Mouse (Mus musculus): ENCODE measurements around the gene 3110040M04Rik.
"Not testable (repeated sequence)": the region's sequence is repeated elsewhere in the genome, so short reads cannot be mapped to it uniquely, and the experiment has no call there.

Gene 3110040M04Rik

GRCm38 (mm10) chr1:151203818-151204217 is at the start of gene 3110040M04Rik:
Gene 3110040M04Rik, plus strand, starts transcription at chr1:151204121.
- DNase-seq (ENCODE audit: low spot score in 2 of 2), result not testable (repeated sequence)

DNA sequence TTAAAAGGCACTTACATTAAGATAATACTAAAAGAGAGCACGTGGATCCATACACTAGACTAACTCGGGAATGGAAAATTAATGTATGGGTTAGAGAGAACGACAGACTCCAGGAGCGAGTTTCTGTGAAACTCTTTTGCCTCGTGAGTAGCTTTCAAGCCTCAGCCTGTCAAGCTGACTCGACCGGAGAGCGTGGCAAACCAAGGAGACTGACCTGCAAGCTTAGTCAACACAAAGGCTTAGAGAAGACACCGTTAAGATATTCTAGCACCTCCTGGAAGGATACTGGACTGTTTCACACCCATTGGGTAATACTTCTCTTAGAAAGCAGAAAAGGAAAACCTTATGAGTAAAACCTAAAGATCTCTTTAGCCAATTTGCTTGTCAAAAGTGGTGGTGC is 49.8 kb upstream of the 3110040M04Rik start:
- not testable (repeated sequence) for DNase-seq (ENCODE audit: low spot score in 2 of 2)

GRCm38 (mm10) chr1:151156129-151156528 is 47.8 kb upstream of the 3110040M04Rik start:
- no peak for DNase-seq (ENCODE audit: low spot score in 2 of 2)

- DNase-seq (ENCODE audit: low spot score in 2 of 2), result no peak
Measured at GRCm38 (mm10) chr1:151156777-151157632, 46.9 kb upstream of the 3110040M04Rik start.

DNA sequence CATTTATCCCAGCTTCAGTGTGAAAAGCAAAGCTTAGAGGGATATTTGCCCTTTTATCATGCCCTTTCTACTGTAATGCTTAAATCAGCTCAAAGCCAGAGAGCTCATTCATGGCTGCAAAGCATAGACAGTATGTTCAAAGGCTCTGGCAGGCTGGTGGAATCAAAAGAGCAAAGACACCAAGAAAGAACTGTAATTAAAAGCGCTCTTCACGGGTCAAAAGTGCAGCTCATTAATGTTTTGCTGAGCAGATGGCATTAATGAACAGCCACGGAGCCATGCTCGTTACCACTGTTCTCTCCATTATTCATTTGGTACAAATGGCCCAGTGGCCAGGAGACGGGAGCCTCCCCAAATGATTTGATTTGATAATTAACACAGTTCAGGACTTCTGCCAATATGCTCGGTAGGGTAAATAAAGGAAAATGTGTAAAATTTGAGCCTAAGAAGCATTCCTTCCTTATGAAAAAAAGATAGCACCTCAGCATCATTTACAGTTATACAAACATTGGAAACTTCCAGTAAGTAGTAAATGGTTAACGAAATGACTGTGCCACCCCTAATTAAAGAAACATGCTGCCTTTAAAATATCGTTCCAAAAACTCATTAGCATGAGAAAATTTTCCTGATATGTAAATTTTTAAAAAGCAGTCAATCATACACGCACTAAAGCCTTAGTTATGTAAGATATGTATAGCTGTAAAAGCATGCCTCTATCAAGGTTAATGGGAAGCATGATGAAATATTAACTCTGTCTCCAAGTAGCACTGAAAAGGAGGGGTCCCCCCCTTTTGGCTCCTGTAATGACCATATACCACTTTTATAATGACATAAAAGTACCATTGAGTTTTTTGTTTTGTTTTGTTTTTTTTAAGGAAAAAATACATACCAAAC is 45.7 kb upstream of the 3110040M04Rik start:
- DNase-seq (ENCODE audit: low spot score in 2 of 2), result no peak

- DNase-seq (ENCODE audit: low spot score in 2 of 2), result no peak
Measured at GRCm38 (mm10) chr1:151158857-151159510, 44.9 kb upstream of the 3110040M04Rik start.

DNA sequence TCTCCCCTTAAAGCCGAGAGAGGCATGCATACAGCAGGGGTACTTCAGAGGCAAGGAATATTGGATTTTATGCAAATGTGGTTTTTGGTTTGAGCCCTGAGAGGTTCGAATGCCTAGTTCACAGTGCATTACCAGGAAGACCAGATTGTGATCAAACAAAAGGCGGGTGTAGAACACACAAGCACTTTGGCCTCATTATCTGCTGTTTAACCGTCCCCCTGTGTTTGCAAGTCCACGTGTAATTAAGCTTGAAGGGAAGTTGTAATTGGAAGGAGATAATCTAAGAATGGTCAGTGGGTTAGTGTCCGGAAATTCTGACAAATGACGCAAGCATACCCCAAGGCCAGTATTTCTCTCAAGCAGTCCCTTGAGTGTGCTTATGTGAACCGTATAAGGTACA is 37.9 kb upstream of the 3110040M04Rik start:
- no peak for DNase-seq (ENCODE audit: low spot score in 2 of 2)

GRCm38 (mm10) chr1:151167297-151168047 is 36.4 kb upstream of the 3110040M04Rik start:
- no peak for DNase-seq (ENCODE audit: low spot score in 2 of 2)

GRCm38 (mm10) chr1:151168637-151169036 is 35.3 kb upstream of the 3110040M04Rik start:
- DNase-seq (ENCODE audit: low spot score in 2 of 2), result no peak

GRCm38 (mm10) chr1:151171572-151172461 is 32.1 kb upstream of the 3110040M04Rik start:
- no peak for DNase-seq (ENCODE audit: low spot score in 2 of 2)

- DNase-seq (ENCODE audit: low spot score in 2 of 2), result no peak
Measured at GRCm38 (mm10) chr1:151177030-151177936, 26.6 kb upstream of the 3110040M04Rik start.

DNA sequence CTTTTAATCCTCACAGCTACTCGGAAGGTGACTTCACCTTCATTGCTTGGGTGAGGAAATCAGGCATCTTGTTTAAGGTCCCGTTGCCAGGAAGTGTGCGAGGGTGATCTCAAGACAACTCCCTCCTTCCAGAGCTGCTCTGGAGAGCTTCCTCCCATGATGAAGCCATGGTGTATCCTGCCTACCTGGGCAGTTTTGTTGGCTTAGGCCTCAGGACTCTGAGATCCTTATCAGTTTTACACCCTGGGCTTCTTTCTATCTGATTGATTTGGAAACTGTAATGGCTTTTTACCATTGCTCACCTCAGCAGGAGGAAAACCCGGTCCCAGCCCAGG is 26.0 kb upstream of the 3110040M04Rik start:
- DNase-seq (ENCODE audit: low spot score in 2 of 2), result no peak

GRCm38 (mm10) chr1:151178505-151179083 is 25.3 kb upstream of the 3110040M04Rik start:
- no peak for DNase-seq (ENCODE audit: low spot score in 2 of 2)

GRCm38 (mm10) chr1:151180167-151180566 is 23.8 kb upstream of the 3110040M04Rik start:
- DNase-seq (ENCODE audit: low spot score in 2 of 2), result no peak

- DNase-seq (ENCODE audit: low spot score in 2 of 2), result not testable (repeated sequence)
Measured at GRCm38 (mm10) chr1:151182266-151182665, 21.7 kb upstream of the 3110040M04Rik start, which contains the start of gene Gm47985. Gene Gm47985, plus strand, starts transcription at chr1:151182537.

DNA sequence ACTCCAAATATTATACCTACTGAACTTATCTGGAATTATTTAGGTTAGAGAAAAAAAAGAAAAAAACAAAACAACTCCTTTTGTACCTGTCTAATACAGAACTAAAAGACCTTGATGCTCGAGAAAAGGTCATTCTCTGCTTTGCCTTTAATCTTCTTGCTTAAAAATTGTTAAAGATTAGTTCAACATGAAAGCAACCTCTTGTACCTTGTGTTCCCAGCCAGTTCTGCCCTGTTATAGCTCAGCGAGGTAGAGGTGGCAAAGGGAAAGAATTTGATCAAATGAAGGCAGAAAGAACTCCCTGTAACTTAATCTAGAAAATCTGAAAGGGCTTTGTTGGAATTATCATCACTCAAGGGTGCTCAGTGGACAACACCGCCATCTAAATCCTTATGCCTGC is 17.7 kb upstream of the 3110040M04Rik start:
- not testable (repeated sequence) for DNase-seq (ENCODE audit: low spot score in 2 of 2)

DNA sequence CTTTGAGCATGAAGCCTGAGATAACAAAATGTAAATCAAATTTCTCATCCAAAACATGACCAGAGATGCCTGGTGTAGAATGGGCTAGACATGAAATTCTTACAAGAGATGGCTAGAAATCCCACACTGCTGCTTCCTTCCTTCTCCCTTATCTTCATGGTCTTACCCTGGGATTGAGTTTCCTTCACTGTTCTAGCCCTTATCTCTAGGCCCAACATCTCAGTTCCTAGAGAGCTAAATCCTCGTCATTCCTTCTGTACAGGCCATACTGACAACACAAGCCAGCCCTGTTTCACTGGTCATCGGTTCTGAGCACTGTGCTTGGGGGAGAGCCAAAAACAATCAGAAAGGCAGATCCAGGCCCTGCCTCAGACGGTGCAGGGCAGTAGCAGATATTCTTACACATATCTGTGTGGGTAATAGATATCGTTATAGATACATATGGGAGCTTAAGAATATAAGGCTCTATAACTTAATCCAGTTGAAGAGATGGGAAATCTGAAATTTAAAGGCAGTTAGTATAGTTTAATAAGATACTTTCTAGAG is 17.0 kb upstream of the 3110040M04Rik start:
- DNase-seq (ENCODE audit: low spot score in 2 of 2), result not testable (repeated sequence)

GRCm38 (mm10) chr1:151188469-151188868 is 15.5 kb upstream of the 3110040M04Rik start:
- DNase-seq (ENCODE audit: low spot score in 2 of 2), result no peak
